Mouse (Mus musculus) midbrain, postnatal 0 days (tissue): ENCODE data around the gene Dtd2. TPM values are rescaled to one million over a fixed set of nuclear protein-coding genes. Genes with fewer than 3 reads are reported as not detected.
A peak's percentile ranks its signal among the peaks of the same experiment; 100 is the strongest.

Experiments used
- ATAC-seq: fragments of 200-750 bp; cut with Nextera tagmentation; 2 replicates; pipeline ENCODE4 v1.8.0; 2017; ENCODE audit warnings: moderate number of reproducible peaks, mild to moderate bottlenecking, moderate TSS enrichment, moderate library complexity; ENCODE audit not compliant: low FRiP score
- DNase-seq: peaks from one replicate; pipeline ENCODE4 v3.0.0-alpha.2; 2015; ENCODE audit warnings: low spot score
- H3K27ac ChIP-seq: fragments of 300-500 bp; sonication (generic); 2 replicates; pipeline ENCODE4 v1.5.1; 2014; ENCODE audit warnings: low read depth, mild to moderate bottlenecking, low read length, mixed read lengths
- H3K27me3 ChIP-seq: fragments of 300-500 bp; sonication (generic); 2 replicates; pipeline ENCODE4 v1.6.1; 2014; ENCODE audit warnings: low read length, control low read depth, mixed read lengths; ENCODE audit not compliant: insufficient read depth
- H3K36me3 ChIP-seq: fragments of 300-500 bp; sonication (generic); 2 replicates; pipeline ENCODE4 v1.6.1; 2014; ENCODE audit warnings: low read length, control low read depth, mixed read lengths; ENCODE audit not compliant: insufficient read depth
- H3K4me1 ChIP-seq: fragments of 300-500 bp; sonication (generic); 2 replicates; pipeline ENCODE4 v1.6.1; 2014; ENCODE audit warnings: mild to moderate bottlenecking, control low read depth, antibody characterized with exemption, low read length, mixed read lengths; ENCODE audit not compliant: insufficient read depth
- H3K4me2 ChIP-seq: fragments of 300-500 bp; sonication (generic); 2 replicates; pipeline ENCODE4 v1.6.1; 2014; ENCODE audit warnings: low read depth, mild to moderate bottlenecking, low read length, mixed read lengths; ENCODE audit not compliant: poor library complexity, severe bottlenecking
- H3K4me3 ChIP-seq: fragments of 300-500 bp; sonication (generic); 2 replicates; pipeline ENCODE4 v1.5.1; 2014; ENCODE audit warnings: low read depth, mild to moderate bottlenecking, low read length, moderate library complexity
- H3K9ac ChIP-seq: fragments of 300-500 bp; sonication (generic); replicated peaks from 2 replicates; pipeline ENCODE4 v1.6.1; 2014; ENCODE audit warnings: mild to moderate bottlenecking, low read length, moderate library complexity, mixed read lengths; ENCODE audit not compliant: poor library complexity, severe bottlenecking
- H3K9me3 ChIP-seq: fragments of 300-500 bp; sonication (generic); 2 replicates; pipeline ENCODE4 v1.6.1; 2016; ENCODE audit warnings: low read length, control low read depth
- CTCF ChIP-seq: IDR thresholded peaks from 2 replicates; pipeline ENCODE4 v1.5.1; 2016; ENCODE audit warnings: antibody characterized with exemption, mild to moderate bottlenecking
- WGBS: fragments of 180-500 bp; shearing (Covaris S2); extraction: QIAGEN DNeasy Blood & Tissue Kit; methylation state at CpG from one replicate; pipeline ENCODE4 v1.1.7; 2014; 5-methylcytosine and 5-hydroxymethylcytosine counted together
- polyA plus RNA-seq: library from polyadenylated mRNA; unstranded; fragments of >200 nt; fragmentation: Nextera tagmentation; extraction: Ambion mirVana; gene quantifications from 2 replicates; pipeline ENCODE4 v1.2.1, GENCODE M21; 2015
- total RNA-seq: library from RNA; depleted of rRNA; stranded (reverse); fragments of >200 nt; gene quantifications from 2 replicates; pipeline ENCODE4 v1.2.3, GENCODE M21; 2014; rRNA removed

The Dtd2 gene
- total RNA-seq (11.6 and 23.8 TPM in 2 replicates), polyA plus RNA-seq (31.1 and 33.2 TPM in 2 replicates)

DNA sequence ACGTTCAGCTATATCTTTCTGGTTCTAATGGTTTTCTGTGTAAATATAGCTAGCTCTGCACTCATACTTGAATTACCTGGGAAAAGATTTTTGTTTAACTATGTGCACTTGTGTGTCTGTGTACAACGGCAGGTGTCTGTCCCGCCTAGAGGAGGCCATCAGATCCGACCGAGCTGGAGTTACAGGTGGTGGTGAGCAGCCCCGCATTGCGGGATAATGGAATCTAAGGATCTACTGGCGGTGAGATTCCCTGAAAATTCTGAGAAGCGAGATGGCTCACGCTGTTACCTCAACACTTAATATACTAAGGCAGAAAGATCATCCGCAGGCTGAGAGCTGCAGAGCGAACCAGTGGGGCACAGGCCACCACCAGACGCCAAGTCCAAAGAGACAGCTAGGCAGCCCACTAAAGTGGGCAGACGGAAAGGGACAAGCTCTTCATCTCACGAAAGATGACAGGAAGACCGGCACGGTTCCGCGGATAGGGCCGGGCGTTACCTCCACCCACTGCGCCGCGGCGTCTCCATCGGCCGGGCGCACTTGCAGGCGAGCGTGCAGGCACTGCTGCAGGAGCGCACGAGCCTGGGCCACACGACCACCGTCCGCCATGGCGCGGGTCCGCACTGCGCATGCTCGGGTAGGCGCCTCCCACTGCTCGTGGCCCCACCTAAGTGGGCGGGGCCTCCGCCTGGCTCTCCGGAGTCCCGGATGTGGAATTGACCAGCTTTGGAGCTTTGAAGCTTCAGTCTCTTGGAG is at the start of gene Dtd2:
Gene Dtd2, minus strand, starts transcription at position 625 of the 756 bp plus-strand sequence.
- peak within 1 kb of the TSS; percentile 68 for H3K27ac ChIP-seq
- H3K4me3 ChIP-seq, result peak within 1 kb of the TSS; percentile 48
- ATAC-seq (peak; percentile 98), DNase-seq (peak; percentile 94)
- no peaks in the 10 kb centered on the region for H3K27me3 ChIP-seq
- H3K4me1 ChIP-seq, result peaks cover 3% of the 10 kb centered on the region; the same call in 1 of the 2 replicates
- H3K9ac ChIP-seq, result peak within 1 kb of the TSS; percentile 64
- 2% methylated on average over 46 of the region's 46 CpGs for WGBS
- H3K9me3 ChIP-seq, result no peaks in the 10 kb centered on the region
- no peak for TF ChIP-seq CTCF
- peak within 1 kb of the TSS; percentile 66 for H3K4me2 ChIP-seq
- H3K36me3 ChIP-seq, result no peaks in the 10 kb centered on the region

DNA sequence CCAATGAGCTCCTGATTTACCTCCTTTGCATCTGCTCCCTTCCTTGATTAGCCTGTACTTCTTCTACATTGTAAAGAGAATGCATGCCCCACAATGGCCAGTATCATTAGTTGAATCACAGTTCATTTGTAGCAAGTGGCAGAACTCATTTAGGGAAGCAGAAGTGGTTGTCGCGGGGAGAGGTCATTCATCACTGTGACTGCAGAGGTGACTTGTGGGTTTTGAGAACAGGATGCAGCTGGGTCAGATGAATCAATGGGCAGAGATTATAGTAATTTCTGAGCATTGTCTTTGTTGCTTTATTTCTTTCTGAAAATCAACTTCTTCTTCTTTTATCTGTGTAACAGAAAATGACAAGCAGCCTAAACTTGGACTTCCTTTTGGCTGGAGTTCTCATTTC is 43.0 kb upstream of the Dtd2 start:
- H3K4me3 ChIP-seq, result no peak overlapping the region
- H3K27me3 ChIP-seq, result no peaks in the 10 kb centered on the region
- 75% methylated on average over 2 of the region's 2 CpGs for WGBS
- H3K27ac ChIP-seq, result no peak overlapping the region
- TF ChIP-seq CTCF, result no peak
- no peaks in the 10 kb centered on the region for H3K9me3 ChIP-seq
- H3K4me1 ChIP-seq, result no peaks in the 10 kb centered on the region
- no peak overlapping the region for H3K4me2 ChIP-seq
- ATAC-seq (no peak), DNase-seq (no peak)
- no peak overlapping the region for H3K9ac ChIP-seq
- no peaks in the 10 kb centered on the region for H3K36me3 ChIP-seq

DNA sequence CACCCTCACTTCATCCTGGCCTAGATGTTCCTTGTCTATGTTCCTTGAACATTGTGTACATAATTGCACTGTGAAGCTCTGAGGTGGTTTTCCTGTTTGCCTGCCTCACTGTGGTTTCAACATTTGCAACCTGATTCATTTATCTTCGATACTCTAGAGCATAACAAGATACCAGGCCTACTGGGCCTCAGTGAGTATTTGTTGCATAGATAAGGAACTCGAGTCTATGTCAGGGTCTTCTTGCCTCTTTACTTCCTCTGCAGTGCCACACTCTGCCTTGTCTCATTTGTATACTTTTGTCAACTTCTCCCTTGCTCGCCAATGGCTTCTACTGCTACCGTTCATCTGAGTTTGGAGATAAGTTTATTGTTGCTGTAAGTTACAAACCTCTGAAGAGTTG is 40.1 kb upstream of the Dtd2 start:
- H3K27ac ChIP-seq, result no peak overlapping the region
- 93% methylated on average over 4 of the region's 4 CpGs for WGBS
- H3K9ac ChIP-seq, result no peak overlapping the region
- H3K36me3 ChIP-seq, result no peaks in the 10 kb centered on the region
- H3K4me3 ChIP-seq, result no peak overlapping the region
- no peaks in the 10 kb centered on the region for H3K9me3 ChIP-seq
- TF ChIP-seq CTCF, result no peak
- no peak for ATAC-seq
- no peak overlapping the region for H3K4me2 ChIP-seq
- no peaks in the 10 kb centered on the region for H3K4me1 ChIP-seq
- DNase-seq, result no peak
- no peaks in the 10 kb centered on the region for H3K27me3 ChIP-seq

DNA sequence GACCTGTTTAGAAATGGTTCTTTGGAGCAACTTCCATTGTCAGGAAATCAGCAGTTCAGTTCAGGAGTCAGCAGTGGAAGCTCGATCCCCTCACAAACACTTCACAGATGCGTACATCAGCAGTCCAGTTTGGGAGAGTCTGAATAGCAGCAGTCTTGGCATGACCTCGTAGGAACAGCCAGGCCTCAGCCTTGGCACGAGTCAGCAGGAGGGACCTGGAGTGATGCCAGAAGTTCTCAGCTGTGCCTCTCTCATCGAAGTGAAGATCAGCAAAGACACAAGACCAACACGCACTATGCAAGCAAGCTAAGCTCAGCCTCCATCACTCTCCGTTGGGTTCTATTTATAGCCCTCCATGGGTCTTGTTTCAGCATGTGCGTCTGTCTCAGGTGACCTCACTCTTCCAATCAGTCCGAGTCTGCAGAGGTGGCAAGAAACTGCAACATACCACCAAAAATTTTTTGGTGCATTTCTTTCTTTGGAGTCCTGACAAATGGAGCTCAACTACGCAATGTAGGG is 36.6 kb upstream of the Dtd2 start:
- Histone ChIP-seq H3K27ac (no peak overlapping the region), H3K9ac (no peak overlapping the region), H3K4me1 (no peaks in the 10 kb centered on the region), H3K9me3 (no peaks in the 10 kb centered on the region), H3K36me3 (no peaks in the 10 kb centered on the region), H3K4me2 (no peak overlapping the region), H3K27me3 (no peaks in the 10 kb centered on the region), H3K4me3 (no peak overlapping the region)
- ATAC-seq, result no peak
- TF ChIP-seq CTCF, result no peak
- 71% methylated on average over 10 of the region's 10 CpGs for WGBS
- DNase-seq, result peak; percentile 69

DNA sequence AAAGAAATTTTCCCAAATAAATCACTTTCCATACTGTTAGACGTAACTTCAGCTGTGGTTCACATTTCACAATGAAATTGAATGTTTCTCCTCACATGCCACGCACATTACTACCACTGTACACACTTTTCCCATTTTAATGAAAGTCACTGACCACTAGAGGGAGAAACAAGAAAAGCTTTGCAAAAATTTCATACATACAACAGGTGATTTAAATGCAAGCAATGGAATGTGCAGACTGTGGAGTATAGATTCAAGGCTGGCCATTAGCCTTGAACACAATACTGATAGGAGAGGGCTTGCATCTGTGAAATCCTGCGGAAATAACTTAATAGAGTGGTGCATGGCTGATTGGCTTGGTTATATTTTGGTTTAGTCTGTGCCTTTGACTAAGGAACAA is 32.1 kb upstream of the Dtd2 start:
- ATAC-seq, result no peak
- Histone ChIP-seq H3K9ac (no peak overlapping the region), H3K27me3 (no peaks in the 10 kb centered on the region), H3K4me3 (no peak overlapping the region), H3K27ac (no peak overlapping the region), H3K36me3 (no peaks in the 10 kb centered on the region), H3K9me3 (no peaks in the 10 kb centered on the region), H3K4me1 (no peaks in the 10 kb centered on the region), H3K4me2 (no peak overlapping the region)
- peak; percentile 91 for TF ChIP-seq CTCF
- DNase-seq, result peak; percentile 77
- WGBS, result 40% methylated on average over 3 of the region's 3 CpGs

DNA sequence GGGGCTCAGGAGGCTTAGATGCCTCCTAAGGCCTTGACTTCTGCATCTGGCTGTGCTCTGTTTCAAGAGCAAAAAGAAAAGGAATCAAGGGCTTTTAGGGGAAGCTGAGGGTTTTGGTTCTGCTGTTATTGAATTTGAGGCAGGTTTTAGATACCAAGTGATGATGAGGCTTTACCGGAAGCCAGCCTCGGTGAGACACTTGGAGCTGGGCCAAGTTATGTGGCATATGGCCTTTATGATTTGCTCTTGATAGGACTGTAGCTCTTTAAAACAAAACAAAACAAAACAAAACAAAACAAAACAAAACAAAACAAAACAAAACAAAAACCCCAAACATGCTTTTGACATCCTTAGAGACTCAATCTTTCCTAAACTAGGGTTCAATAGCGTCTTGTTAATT is 28.7 kb upstream of the Dtd2 start:
- Histone ChIP-seq H3K4me1 (no peaks in the 10 kb centered on the region), H3K9me3 (no peaks in the 10 kb centered on the region), H3K27ac (no peak overlapping the region), H3K9ac (no peak overlapping the region), H3K4me2 (no peak overlapping the region), H3K36me3 (no peaks in the 10 kb centered on the region), H3K4me3 (no peak overlapping the region), H3K27me3 (no peaks in the 10 kb centered on the region)
- TF ChIP-seq CTCF, result no peak
- 87% methylated on average over 3 of the region's 3 CpGs for WGBS
- DNase-seq (no peak), ATAC-seq (no peak)
